Mouse (Mus musculus) adipocyte (in vitro differentiated cells): ENCODE data around the gene Pde8a.
"Not testable (repeated sequence)": the region's sequence is repeated elsewhere in the genome, so short reads cannot be mapped to it uniquely, and the experiment has no call there.

Experiments used
- DNase-seq: peaks from one replicate; pipeline ENCODE4 v3.0.0-alpha.2; 2016; ENCODE audit warnings: low spot score

Pde8a gene

GRCm38 (mm10) chr7:81213347-81214152 lies at the start of gene Pde8a:
TSS of gene Pde8a (plus strand) at chr7:81213596.
- no peak for DNase-seq

GRCm38 (mm10) chr7:81164411-81164810 lies 49.0 kb upstream of the Pde8a start:
- DNase-seq: no peak

GRCm38 (mm10) chr7:81167124-81167523 lies 46.3 kb upstream of the Pde8a start:
- DNase-seq: peak; percentile 68

GRCm38 (mm10) chr7:81169351-81169750 lies 44.0 kb upstream of the Pde8a start:
- DNase-seq: peak; percentile 66

GRCm38 (mm10) chr7:81173931-81174330 lies 39.5 kb upstream of the Pde8a start:
- no peak for DNase-seq

GRCm38 (mm10) chr7:81174654-81175053 lies 38.7 kb upstream of the Pde8a start:
- DNase-seq: no peak

- no peak for DNase-seq
Measured at GRCm38 (mm10) chr7:81176187-81176769, 37.1 kb upstream of the Pde8a start.

GRCm38 (mm10) chr7:81179494-81179893 lies 33.9 kb upstream of the Pde8a start:
- no peak for DNase-seq

- peak; percentile 48 for DNase-seq
Measured at GRCm38 (mm10) chr7:81182492-81183175, 30.8 kb upstream of the Pde8a start.

GRCm38 (mm10) chr7:81183181-81183580 lies 30.2 kb upstream of the Pde8a start:
- DNase-seq: no peak

GRCm38 (mm10) chr7:81184136-81184535 lies 29.3 kb upstream of the Pde8a start:
- DNase-seq: no peak

- DNase-seq: no peak
Measured at GRCm38 (mm10) chr7:81184651-81185050, 28.7 kb upstream of the Pde8a start.

GRCm38 (mm10) chr7:81186036-81186435 lies 27.4 kb upstream of the Pde8a start:
- DNase-seq: not testable (repeated sequence)

- DNase-seq: no peak
Measured at GRCm38 (mm10) chr7:81189180-81189579, 24.2 kb upstream of the Pde8a start.

- DNase-seq: no peak
Measured at GRCm38 (mm10) chr7:81195509-81195908, 17.9 kb upstream of the Pde8a start.

- DNase-seq: no peak
Measured at GRCm38 (mm10) chr7:81196796-81197195, 16.6 kb upstream of the Pde8a start.

- DNase-seq: peak; percentile 47
Measured at GRCm38 (mm10) chr7:81198538-81198937, 14.9 kb upstream of the Pde8a start.

GRCm38 (mm10) chr7:81199109-81199508 lies 14.3 kb upstream of the Pde8a start:
- no peak for DNase-seq

- DNase-seq: no peak
Measured at GRCm38 (mm10) chr7:81199757-81200156, 13.6 kb upstream of the Pde8a start.

- DNase-seq: no peak
Measured at GRCm38 (mm10) chr7:81202389-81202788, 11.0 kb upstream of the Pde8a start.

GRCm38 (mm10) chr7:81203576-81203975 lies 9.8 kb upstream of the Pde8a start:
- DNase-seq: not testable (repeated sequence)

- peak; percentile 32 for DNase-seq
Measured at GRCm38 (mm10) chr7:81208944-81209343, 4.5 kb upstream of the Pde8a start.
